Mouse (Mus musculus) liver, postnatal 0 days (tissue): ENCODE measurements at regions not wholly inside any gene's neighbourhood (a gene's known extent, or its start where the extent isn't known, plus 50 kb on each side); places are given as distances from the start of the nearest gene placed in this dataset.

Source experiments
- CTCF ChIP-seq: sonication (generic); IDR thresholded peaks from 2 replicates; pipeline ENCODE4 v1.5.1; 2016; ENCODE audit warnings: antibody characterized with exemption, low read depth
- EP300 ChIP-seq: IDR thresholded peaks from 2 replicates; pipeline ENCODE4 v1.6.1; 2016; ENCODE audit warnings: antibody characterized with exemption, low read depth, mild to moderate bottlenecking

- TF ChIP-seq CTCF, result no peak
- TF ChIP-seq EP300, result peak; percentile 53; the same call in 1 of the 2 replicates
These were observed 171.6 kb downstream of the Plpp3 start for GRCm38 (mm10) chr4:105328776-105329175.
